Mouse (Mus musculus): ENCODE measurements around the gene Ankrd23.

Gene Ankrd23

DNA sequence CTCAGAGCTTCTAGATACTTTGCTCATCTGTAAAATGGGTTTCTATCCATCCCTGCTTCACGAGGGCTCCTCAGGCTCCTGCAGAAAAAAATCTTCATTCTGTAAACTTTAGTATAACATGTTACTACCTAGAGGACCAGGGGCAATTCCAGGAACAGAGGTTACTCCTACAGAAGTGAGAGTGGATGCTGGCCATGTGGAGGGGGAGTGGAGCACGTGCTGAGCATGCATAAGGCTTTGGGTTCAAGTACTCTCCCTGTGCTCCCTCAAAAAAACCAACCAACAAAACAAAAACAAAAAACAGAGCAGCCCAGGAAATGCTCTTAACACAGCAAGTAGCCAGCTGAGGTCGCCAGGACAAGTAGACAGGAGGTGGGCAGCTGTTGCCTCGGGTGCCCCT is 26.9 kb upstream of the Ankrd23 start:
- no peak for DNase-seq (ENCODE audit: low spot score in 2 of 2)

- no peak for DNase-seq (ENCODE audit: low spot score in 2 of 2)
Measured at GRCm38 (mm10) chr1:36563197-36563596, 26.5 kb upstream of the Ankrd23 start.

- no peak for DNase-seq (ENCODE audit: low spot score in 2 of 2)
Measured at GRCm38 (mm10) chr1:36562388-36562787, 25.7 kb upstream of the Ankrd23 start.

GRCm38 (mm10) chr1:36560903-36561302 is 24.2 kb upstream of the Ankrd23 start:
- DNase-seq (ENCODE audit: low spot score in 2 of 2), result no peak

GRCm38 (mm10) chr1:36559888-36560287 is 23.2 kb upstream of the Ankrd23 start:
- DNase-seq (ENCODE audit: low spot score in 2 of 2), result no peak

- DNase-seq (ENCODE audit: low spot score in 2 of 2), result no peak
Measured at GRCm38 (mm10) chr1:36559256-36559655, 22.6 kb upstream of the Ankrd23 start.

GRCm38 (mm10) chr1:36558031-36558993 is 21.6 kb upstream of the Ankrd23 start, which contains the start of gene Sema4c:
Gene Sema4c, minus strand, starts transcription at chr1:36558349.
- DNase-seq (ENCODE audit: low spot score in 2 of 2), result peak; percentile 42 to 45

DNA sequence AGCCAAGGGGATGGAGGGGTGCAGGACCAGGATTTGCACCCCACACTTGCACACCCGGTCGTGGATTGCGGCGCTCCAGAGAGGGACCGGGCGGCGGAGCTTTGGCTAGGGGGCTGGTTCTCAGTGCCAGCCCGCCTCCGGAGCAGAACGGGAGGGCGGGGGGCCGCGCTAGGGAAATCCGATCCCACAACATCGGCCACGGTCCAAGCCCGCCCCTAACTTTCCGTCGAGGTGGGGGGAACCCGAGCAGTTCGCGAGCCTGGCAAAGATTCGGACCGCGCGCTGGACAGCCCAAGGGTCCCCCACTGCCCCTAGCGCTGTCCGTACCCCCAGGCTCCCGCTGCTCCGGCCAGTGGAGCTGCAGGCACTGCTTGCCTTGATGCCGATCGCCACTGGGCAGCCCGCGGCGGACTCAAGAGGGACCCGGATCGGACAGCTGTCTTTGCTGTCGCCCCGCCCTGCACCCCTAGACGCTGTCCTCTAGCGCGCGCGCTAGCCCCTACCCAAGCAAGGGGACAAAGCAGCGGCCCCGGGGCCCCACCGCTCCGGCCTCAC is 20.9 kb upstream of the Ankrd23 start:
- peak in 1 of 2 experiments; percentile 29 for DNase-seq (ENCODE audit: low spot score in 2 of 2)

DNA sequence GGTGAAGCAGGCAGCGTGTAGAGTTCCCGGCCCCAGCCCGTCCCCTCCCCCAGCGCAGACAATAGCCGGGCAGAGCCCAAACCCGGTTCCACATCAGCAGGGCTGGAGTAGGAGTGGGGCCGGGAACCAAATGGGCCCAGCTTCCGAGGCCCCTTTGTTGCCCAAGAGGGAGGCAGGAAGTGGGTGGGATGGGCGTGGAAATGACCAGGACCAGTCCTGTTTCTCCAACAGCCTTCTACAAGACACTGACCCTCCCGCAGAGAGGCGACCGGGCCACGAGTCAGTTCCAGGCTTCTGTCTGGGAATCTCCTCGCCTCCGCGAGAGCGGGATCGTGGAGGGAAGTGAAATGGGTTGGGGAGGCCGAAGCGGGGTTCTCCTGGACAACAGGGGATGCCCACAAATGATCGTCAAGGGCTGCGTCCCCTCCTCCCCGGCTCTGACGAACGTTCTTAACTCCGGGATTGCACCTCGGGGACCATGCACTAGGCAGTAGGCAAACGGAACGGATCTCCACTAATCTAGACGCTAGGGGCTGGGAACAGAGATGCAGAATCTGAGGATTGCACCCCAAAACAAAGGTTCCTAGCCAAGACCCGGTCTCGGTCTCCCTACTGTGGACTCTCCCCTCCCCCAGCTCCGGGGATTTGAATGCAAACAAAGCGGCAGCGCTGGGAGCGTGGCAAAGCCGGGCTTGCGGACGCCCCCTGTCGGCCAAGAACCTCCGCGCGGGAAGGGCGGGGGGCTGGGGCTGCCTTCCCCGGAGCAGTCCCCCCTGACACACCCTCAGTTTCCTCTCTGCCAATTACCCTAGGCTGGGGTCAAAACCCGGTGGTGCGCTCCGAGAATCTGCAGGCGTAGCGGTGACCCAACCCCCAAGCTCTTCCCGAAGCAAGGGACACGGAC is 20.1 kb upstream of the Ankrd23 start:
- peak; percentile 56 to 67 for DNase-seq (ENCODE audit: low spot score in 2 of 2)

- no peak for DNase-seq (ENCODE audit: low spot score in 2 of 2)
Measured at GRCm38 (mm10) chr1:36555798-36556395, 19.2 kb upstream of the Ankrd23 start.

GRCm38 (mm10) chr1:36554633-36555399 is 18.1 kb upstream of the Ankrd23 start:
- DNase-seq (ENCODE audit: low spot score in 2 of 2), result no peak

DNA sequence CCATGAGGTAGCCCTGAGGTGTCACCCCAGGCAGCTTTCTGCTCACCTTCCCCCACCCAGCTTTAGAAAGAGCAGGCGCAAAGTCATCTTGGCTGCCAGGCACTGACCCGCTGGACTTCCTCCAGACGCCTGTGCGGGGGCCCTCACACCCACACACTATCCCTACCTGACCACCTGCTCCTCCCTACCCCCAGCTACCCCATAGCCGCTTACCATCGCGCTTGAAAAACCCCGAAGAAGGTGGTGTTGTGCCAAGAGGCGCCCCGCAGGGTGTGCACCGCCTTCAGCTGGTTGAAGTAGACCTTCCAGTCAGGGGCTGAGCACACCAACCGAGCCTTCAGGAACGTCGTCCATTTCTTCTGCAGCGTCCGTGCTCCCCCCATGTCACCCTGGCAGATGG is 15.8 kb upstream of the Ankrd23 start:
- no peak for DNase-seq (ENCODE audit: low spot score in 2 of 2)

DNA sequence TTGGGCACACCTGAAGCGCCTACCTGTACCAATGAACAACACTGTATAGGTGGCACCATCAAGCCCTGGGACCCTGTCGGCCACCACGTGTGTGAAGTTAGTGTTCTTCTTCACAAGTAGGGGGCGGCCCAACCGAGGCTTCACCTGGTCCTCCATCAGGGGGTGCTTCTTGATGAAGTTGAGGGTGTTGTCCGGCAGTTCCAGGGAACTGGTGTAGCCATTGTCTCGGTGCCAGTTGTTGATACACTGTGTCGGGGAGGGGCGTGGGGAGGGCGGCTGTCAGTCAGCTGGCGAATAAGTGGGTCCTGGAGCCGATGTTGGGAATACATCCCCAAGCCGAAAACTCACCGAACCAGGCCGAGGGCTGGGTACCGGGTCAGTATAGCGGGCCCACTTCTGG is 15.2 kb upstream of the Ankrd23 start:
- no peak for DNase-seq (ENCODE audit: low spot score in 2 of 2)

DNA sequence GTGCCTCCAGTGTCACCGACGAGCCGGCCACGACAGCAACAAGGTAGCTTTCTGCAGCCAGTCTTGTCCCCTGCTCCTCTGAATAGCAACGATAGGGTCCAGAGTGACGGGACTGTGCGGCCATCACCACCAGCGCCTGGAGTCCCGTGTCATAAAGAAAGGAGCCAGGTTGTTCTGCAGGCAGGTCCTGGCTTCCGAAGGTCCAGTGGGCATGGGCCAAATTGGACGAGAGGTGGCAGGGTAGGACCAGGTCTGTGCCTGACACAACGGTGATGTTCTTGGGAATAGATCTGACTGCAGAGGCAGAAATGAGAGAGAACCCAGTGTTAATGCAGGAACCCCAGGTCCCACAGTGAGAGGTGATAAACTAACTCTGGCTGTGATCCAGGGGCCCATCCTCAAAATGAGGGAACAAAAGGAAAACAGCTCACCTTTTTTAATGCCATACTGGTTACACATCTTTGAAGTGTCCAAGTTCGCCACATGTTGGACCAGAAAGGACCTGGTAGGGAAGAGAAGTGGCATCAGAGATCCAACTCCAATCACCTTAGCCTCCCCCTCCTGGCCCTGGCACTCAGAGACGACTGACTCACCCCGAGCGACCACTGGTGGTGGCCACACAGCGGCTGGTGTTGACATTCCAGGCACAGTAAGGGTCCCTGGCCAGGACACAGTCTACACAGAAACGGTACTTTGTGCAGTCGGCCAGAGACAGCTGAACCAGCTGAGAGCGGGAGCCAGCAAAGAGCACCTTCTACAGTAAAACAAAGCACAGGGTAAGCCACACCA is 13.6 kb upstream of the Ankrd23 start:
- DNase-seq (ENCODE audit: low spot score in 2 of 2), result no peak

GRCm38 (mm10) chr1:36549491-36549890 is 12.8 kb upstream of the Ankrd23 start:
- DNase-seq (ENCODE audit: low spot score in 2 of 2), result no peak

DNA sequence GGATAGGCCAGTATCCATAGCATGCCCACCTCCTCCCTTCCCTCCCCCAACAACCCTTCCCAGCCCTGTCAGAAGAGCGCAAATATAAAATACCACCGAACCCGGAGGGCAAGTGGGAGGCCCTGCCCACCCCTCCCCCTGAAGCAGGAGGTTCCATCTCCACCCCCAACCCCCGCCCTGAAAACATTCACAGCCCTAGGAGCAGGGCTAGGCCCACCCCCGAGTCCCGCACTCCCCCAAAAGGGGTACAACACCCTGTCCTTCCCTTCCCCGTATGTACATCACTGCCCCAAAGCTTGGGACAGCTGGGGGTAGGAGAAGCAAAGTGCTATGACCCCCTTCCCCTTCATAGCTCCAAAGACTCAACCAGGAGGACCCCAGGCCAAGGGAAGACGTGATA is 12.1 kb upstream of the Ankrd23 start:
- DNase-seq (ENCODE audit: low spot score in 2 of 2), result no peak

DNA sequence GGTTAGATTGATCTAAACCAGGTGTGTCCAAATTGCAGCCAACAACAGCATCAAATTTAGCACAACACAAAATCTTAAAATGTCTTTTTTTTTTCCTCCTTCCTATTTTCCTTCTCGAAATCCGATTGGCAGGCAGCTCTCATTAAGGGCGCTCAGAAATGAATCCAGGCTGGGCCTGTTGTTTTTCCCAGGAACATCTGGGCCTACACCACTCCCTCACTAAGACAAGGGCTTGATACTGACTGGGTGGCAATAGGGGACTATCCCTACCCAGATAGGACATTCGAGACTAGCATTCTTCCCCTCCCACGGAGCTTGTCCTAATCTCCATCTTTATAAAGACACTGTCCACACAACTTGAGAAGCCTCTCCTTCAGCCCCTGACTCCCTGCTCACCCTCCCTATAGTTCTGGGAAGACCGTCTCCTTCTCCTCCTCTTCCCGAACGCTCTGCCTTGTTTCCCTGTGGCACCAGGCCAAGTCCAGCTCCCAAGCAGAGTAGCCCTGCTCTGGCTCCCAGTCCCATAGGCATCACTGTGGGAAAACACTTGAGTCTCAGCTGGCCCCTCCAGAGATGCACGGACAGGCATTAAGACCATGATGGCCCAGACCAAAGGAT is 11.4 kb upstream of the Ankrd23 start:
- peak in 1 of 2 experiments; percentile 28 for DNase-seq (ENCODE audit: low spot score in 2 of 2)

DNA sequence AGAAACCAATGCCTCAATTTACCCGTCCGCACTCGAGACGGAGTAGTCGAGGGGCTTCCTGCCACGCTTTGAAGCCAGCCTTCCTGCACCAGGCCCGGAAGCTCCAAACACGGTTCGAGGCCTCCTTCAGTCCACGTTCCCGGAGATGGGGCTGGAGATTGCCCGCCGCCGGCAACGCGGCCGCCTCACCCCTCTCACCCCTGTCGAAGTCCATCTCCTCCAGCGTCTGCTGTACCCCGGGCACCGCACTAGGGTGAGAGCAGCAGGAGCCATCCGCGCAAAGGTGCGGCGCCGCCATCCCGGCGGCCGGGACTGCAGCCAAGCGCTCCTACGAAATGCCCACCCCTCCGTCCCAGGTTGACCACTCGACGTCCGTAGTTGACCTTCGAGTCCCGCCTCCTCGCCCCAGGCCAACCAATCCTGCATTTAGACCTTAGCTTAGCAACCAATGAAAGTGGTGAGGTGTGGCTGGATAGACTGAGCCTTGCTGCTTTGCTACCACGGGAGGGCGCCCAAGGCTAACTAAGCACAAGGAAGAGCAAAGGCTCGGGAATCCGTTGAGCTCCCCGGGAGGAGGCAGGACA is 10.3 kb upstream of the Ankrd23 start, which contains the start of gene Ankrd39:
TSS of gene Ankrd39 (minus strand) at position 558 of the 584 bp plus-strand sequence.
- peak; percentile 97 for DNase-seq (ENCODE audit: low spot score in 2 of 2)

Data from spleen, postnatal 36 days (tissue).